Mouse (Mus musculus) kidney, adult 11 months (tissue): ENCODE results near the gene Gm20219.
A peak's percentile ranks its signal among the peaks of the same experiment; 100 is the strongest.
"Not testable (repeated sequence)": the region's sequence is repeated elsewhere in the genome, so short reads cannot be mapped to it uniquely, and the experiment has no call there.

Source experiments
- DNase-seq: peaks from one replicate; pipeline ENCODE4 v3.0.0; 2022

Gm20219 gene

DNA sequence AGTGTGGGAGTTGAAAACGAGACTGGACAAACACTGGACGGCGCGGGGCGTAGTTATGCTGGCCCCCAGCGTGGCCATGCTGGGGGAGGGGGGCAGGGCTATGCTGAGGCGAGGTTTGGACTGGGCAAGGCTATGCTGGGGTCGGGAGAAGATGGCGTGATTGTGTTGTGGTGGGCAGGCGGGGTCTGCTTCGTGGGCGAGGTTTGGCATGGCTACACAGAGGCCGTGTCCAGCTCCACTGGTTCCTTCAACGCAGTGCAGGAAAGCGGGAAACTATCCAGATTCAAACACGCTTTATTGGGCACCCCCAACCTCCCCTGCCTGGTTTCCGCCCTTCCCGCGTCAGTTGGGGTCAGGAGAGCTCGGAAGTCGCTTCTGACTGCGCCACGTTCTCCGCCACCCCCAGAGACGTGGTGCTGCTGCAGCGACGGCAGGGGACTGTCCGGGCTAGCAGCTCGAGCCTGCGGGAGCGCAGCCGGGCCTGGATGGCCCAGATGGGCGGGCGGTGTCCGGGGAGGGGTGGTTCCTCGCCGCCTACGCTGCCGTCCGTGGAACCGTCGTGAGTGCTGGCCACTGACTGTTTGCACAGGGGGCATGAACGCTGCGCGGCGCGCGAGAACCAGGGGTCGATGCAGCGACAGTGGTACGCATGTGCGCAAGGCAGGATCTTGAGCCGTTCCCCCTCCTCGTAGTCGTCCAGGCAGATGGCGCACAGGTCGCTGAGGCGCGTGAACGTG, 43.0 kb downstream of the Gm20219 start:
- DNase-seq: no peak

DNA sequence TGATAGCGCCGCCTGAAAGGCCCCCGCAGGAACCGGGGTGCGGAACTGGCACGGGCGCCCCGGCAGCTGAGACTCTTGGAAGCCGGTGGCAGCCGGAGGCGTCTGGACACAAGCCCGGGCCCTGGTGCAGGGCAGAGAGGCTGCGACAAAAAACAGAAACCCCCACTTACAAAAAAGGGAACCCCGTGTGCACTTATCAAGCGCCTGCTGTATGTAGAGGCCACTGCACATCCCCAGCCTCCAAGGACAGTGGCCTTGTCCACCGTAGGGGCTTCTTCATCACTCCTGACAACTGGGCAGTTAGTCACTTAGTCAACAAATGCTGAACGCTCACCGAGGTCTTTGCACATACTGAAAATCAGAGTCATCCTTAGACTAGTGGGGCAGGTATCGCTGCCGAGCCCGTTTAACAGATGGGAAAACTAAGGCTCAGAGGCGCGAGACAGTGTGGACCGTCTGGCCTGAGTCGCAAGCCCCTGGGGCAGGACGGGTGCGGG, 43.7 kb downstream of the Gm20219 start:
- DNase-seq: no peak

DNA sequence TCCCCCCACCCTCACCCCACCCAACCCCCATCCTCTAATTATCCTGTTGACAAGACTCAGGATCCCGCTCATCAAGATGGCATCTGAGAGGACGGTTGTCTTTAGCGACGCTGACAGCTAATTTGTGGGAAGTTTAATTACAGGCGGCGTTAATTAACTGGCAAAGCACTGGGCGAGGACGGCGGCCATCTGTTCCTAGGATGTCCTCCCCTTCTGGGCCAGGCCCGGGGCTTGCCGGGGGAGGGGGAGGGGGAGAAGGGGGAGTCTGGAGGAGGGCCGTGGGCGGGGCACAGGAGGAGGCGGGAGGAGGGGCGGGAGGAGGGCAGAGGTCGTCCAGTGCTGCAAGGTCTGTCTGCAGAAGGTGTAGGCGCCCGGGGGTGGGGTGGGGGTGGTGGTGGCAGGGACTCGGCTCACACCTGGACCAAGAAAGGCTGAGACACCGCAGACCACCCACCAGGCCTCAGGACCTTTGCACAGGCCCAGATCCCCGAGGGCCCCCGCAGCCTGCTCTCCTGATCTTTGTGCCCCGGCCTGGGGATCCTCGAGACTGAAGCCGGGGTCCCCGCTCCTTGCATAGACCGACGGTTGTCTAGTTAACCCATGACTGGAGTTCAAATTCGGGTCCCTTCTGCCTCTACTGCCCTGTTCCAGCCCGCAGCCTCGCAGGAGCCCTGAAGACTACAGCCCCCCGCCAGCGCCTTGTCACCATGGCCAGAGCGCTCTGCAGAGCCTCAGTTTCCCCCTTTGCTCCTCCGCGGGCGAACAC, 44.3 kb downstream of the Gm20219 start:
- DNase-seq: no peak

DNA sequence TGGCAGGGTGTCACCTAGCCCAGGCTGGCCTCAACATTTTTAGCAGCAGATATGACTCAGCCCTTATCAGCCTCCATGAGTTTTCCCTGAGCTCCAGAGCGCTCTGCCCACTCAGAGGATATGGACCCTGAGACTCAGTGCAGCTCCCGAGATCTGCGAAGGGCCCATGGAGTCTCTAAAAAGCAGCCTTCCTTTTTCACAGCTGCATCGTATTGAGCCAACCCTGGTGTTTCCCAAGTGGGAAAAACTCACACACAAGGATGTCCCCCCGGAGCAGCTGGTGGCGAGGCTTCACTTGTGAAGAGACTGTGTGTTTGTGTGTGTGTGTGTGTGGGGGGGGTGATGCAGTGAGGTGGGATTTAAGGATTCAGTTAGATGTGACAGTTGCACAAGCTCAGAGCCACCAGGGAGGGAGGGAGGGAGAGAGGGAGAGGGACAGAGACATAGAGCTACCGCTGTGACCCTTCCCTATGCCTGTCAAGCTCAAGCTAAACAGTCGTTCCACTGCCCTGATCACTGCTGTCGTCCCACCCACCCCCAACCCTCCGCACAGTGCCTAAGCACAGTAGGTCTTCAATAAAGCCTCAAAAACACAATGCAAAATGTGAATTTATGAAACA, 45.1 kb downstream of the Gm20219 start:
- no peak for DNase-seq

DNA sequence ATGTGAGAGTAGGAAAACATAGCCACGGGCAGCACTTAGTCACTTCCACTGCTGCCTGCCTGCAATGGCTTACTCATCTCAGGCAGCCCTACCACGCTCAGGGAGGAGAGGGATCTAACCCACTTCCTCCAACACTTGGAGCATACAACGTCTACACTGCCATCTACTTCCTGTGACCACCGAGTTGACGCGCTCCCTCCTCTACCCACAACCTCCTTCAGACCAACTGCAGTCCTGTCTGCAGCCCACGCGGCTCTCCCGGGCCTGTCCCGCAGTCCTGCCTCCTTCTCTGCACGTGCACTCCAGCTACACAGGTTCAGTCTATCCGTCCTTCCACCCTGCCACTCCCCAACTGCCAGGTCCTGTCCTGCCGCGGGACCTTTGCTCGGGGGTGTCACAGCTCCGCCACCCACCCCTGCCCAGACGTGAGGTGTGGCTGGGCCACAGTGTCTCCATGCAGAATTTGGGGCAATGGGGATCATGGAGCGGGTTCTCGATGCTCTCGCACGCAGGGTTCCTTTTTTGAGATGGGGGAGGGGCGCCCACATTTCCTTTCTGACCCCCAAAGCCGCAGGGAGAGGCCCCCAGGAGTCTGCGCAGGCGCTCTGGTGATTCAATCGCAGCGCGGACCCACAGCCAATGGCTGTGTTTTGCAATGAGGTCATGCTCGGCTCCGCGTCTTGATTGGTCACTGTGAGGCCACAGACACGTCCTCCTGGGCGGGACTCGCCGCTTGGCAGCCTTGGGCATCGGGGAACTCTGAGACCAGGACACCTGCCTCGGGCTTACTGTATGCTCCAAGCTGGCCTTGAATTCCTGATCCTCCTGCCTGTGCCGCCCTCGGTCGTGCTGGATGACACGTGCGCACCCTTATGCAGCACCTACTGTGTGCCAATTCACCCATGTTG, 46.8 kb downstream of the Gm20219 start:
- DNase-seq: peak; percentile 95

DNA sequence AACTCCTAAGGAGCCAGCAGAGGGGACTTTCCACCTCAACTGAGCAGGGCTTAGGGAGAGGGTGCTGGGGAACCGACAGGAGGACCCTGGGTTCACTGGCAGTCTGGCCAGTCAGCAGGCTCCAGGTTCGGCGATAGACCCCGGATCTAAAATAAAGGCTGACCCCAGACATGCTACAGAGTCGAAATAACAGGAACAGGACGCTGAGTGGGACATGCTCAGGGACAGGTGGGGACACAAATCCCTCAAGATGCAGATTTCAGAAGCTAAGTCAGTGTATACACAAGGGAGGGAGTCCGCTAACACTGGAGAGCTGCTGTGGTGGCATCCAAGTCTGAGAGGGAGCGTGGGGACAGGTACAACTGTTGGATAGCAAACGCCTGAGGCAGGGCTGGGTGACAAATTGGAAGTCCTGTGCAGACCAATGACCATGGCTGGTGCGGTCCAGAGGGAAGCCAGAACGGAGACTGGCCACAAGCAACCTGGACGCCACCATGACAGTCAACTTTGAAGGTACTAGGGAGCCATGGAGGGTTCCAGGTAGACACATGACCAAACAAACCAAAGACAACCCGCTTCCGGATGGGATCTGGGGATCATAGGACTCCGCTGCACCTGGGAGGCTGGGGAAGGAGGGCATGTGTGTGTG, 47.6 kb downstream of the Gm20219 start:
- no peak for DNase-seq

GRCm38 (mm10) chr17:56505401-56505800, 48.8 kb downstream of the Gm20219 start:
- no peak for DNase-seq

DNA sequence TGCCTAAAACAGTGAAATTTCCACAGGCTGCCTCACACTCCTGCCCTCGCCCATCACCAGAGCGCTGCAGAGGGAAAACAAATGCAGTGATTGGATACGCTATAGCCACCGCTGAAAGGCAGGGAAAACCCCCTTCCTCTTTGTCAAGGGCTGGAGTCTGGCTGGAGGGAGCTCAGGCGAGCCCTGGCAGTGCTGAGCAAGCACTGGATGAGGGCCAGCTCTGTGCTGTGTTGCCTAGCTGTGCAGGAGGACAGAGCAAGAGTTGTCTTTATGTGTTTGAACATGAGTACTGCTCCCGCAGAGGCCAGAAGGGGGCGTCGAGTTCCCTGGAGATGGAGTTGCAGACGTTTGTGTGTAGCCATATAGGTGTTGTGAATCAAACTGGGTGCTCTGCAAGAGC, 51.7 kb downstream of the Gm20219 start:
- no peak for DNase-seq

DNA sequence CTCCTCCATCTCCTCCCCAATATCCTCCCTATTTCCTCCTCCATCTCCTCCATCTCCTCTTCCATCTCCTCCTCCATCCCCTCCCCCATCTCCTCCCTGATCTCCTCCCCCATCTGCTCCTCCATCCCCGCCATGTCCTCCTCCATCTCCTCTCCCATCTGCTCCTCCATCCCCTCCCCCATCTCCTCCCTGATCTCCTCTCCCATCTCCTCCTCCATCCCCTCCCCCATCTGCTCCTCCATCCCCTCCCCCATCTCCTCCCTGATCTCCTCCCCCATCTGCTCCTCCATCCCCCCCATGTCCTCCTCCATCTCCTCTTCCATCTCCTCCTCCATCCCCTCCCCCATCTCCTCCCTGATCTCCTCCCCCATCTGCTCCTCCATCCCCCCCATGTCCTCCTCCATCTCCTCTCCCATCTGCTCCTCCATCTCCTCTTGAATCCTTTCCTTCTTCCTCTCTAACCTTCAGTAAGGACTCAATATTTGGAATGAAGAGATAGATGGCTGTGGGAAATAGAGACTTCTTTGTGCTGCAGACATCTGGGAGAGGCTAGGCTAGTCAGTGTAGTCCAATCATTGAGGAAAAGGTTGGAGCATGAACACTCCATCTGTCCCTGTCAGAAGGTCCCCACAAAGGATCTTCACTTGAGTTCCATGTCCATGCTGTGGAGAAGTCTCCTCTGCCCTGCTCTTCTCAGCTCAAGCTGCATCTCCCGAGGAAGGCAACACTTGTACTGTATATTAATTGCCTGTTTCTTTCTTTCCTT, 52.4 kb downstream of the Gm20219 start:
- not testable (repeated sequence) for DNase-seq
